Mouse (Mus musculus) cerebellum, adult 2 months (tissue): ENCODE data around the gene Fbrsl1.

Source experiments
- CTCF ChIP-seq: fragments of 200-500 bp; IDR thresholded peaks from 2 replicates; pipeline ENCODE4 v1.5.1; 2011; ENCODE audit warnings: low read depth, mild to moderate bottlenecking, control low read depth, low read length, moderate library complexity, borderline replicate concordance; ENCODE audit not compliant: insufficient read depth
- POLR2A ChIP-seq: fragments of 200-500 bp; IDR thresholded peaks from 2 replicates; pipeline ENCODE4 v1.6.1; 2011; ENCODE audit warnings: low read length, control low read depth, borderline replicate concordance; ENCODE audit not compliant: insufficient read depth

DNA sequence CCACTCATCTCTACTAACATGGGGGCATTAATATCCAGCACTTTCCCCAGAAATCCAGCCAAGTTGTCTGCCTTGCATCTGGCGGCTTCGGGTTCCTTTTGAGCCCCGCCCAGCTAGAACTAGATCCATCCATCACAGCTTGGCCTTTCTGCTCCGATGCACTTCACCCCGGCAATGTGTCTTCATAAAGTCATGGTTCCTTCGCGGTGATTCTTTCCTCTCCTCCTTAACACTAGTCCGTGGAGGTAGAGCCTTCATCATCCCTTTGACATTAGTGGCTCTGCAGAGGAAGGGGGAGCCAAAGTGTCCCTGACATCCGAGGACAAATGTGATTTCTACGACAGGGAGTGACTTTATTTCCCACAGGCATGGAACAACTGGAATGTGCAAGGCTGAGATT lies 49.8 kb upstream of the Fbrsl1 start:
- TF ChIP-seq CTCF (no peak), POLR2A (no peak)
